Mouse (Mus musculus) macrophage (primary cell): ENCODE data around the gene Pard3. TPM values are rescaled to one million over a fixed set of nuclear protein-coding genes. Genes with fewer than 3 reads are reported as not detected.
"Not testable (repeated sequence)": the region's sequence is repeated elsewhere in the genome, so short reads cannot be mapped to it uniquely, and the experiment has no call there.

Source experiments
- H3K27ac ChIP-seq: fragments of 350-480 bp; formaldehyde crosslinking; 2 replicates; pipeline ENCODE4 v1.9.0; 2021
- H3K36me3 ChIP-seq: fragments of 350-480 bp; formaldehyde crosslinking; 2 replicates; pipeline ENCODE4 v1.9.0; 2021; ENCODE audit errors: inconsistent target
- H3K4me3 ChIP-seq: fragments of 350-480 bp; formaldehyde crosslinking; 2 replicates; pipeline ENCODE4 v1.9.0; 2021; ENCODE audit errors: inconsistent target
- H3K79me2 ChIP-seq: fragments of 350-480 bp; formaldehyde crosslinking; 2 replicates; pipeline ENCODE4 v1.9.0; 2021; ENCODE audit errors: inconsistent target
- WGBS: methylation state at CpG from one replicate; pipeline ENCODE4 v1.1.7; 2026; ENCODE audit warnings: inconsistent platforms; ENCODE audit not compliant: missing documents; 5-methylcytosine and 5-hydroxymethylcytosine counted together
- polyA plus RNA-seq: library from polyadenylated mRNA; stranded (reverse); fragments of 250-400 nt; gene quantifications from 3 replicates; pipeline ENCODE4 v1.2.4, GENCODE M21; 2018; ENCODE audit warnings: inconsistent platforms

The Pard3 gene
- polyA plus RNA-seq, 1 experiment from 2014 or later: not detected

GRCm38 (mm10) chr8:127168496-127168895 is 104.8 kb downstream of the Pard3 start:
- no peak overlapping the region for H3K27ac ChIP-seq

GRCm38 (mm10) chr8:127169361-127169760 is 105.7 kb downstream of the Pard3 start:
- H3K79me2 ChIP-seq: no peaks in the 10 kb centered on the region
- H3K36me3 ChIP-seq: no peaks in the 10 kb centered on the region
- H3K27ac ChIP-seq: no peak overlapping the region
- WGBS: 99% methylated on average over 5 of the region's 5 CpGs
- H3K4me3 ChIP-seq: no peak overlapping the region

More at GRCm38 (mm10) chr8:127168496-127168895, 104.8 kb downstream of the Pard3 start:
- 94% methylated on average over 2 of the region's 2 CpGs for WGBS
- H3K79me2 ChIP-seq: no peaks in the 10 kb centered on the region
- H3K4me3 ChIP-seq: no peak overlapping the region
- H3K36me3 ChIP-seq: no peaks in the 10 kb centered on the region

GRCm38 (mm10) chr8:127170372-127170771 is 106.7 kb downstream of the Pard3 start:
- 67% methylated on average over 1 of the region's 2 CpGs for WGBS
- H3K27ac ChIP-seq, H3K36me3 ChIP-seq, H3K4me3 ChIP-seq, H3K79me2 ChIP-seq: not testable (repeated sequence)

GRCm38 (mm10) chr8:127170930-127171329 is 107.2 kb downstream of the Pard3 start:
- Histone ChIP-seq H3K27ac (no peak overlapping the region), H3K36me3 (no peaks in the 10 kb centered on the region), H3K4me3 (no peak overlapping the region), H3K79me2 (no peaks in the 10 kb centered on the region)
- WGBS: 90% methylated on average over 3 of the region's 3 CpGs

GRCm38 (mm10) chr8:127173483-127173882 is 109.8 kb downstream of the Pard3 start:
- no peak overlapping the region for H3K4me3 ChIP-seq
- no peaks in the 10 kb centered on the region for H3K79me2 ChIP-seq
- 84% methylated on average over 5 of the region's 5 CpGs for WGBS
- H3K27ac ChIP-seq: no peak overlapping the region
- H3K36me3 ChIP-seq: no peaks in the 10 kb centered on the region

- WGBS: 94% methylated on average over 6 of the region's 6 CpGs
These were observed 110.7 kb downstream of the Pard3 start for GRCm38 (mm10) chr8:127174411-127174810.

GRCm38 (mm10) chr8:127175160-127175836 is 111.6 kb downstream of the Pard3 start:
- H3K36me3 ChIP-seq: no peaks in the 10 kb centered on the region
- WGBS: 79% methylated on average over 6 of the region's 6 CpGs
- H3K4me3 ChIP-seq: no peak overlapping the region
- no peak overlapping the region for H3K27ac ChIP-seq
- H3K79me2 ChIP-seq: no peaks in the 10 kb centered on the region

More at GRCm38 (mm10) chr8:127174411-127174810, 110.7 kb downstream of the Pard3 start:
- Histone ChIP-seq H3K79me2 (no peaks in the 10 kb centered on the region), H3K27ac (no peak overlapping the region), H3K4me3 (no peak overlapping the region), H3K36me3 (no peaks in the 10 kb centered on the region)

- H3K27ac ChIP-seq: no peak overlapping the region
- no peaks in the 10 kb centered on the region for H3K79me2 ChIP-seq
- 55% methylated on average over 4 of the region's 4 CpGs for WGBS
- no peaks in the 10 kb centered on the region for H3K36me3 ChIP-seq
- H3K4me3 ChIP-seq: no peak overlapping the region
These were observed 114.9 kb downstream of the Pard3 start for GRCm38 (mm10) chr8:127178634-127179033.

GRCm38 (mm10) chr8:127181246-127181645 is 117.6 kb downstream of the Pard3 start:
- whole genome bisulfite sequencing: 42% methylated on average over 3 of the region's 3 CpGs
- H3K79me2 ChIP-seq: no peaks in the 10 kb centered on the region
- no peak overlapping the region for H3K4me3 ChIP-seq

GRCm38 (mm10) chr8:127182065-127182464 is 118.4 kb downstream of the Pard3 start:
- H3K27ac ChIP-seq: no peak overlapping the region
- WGBS: 100% methylated on average over 3 of the region's 3 CpGs
- H3K36me3 ChIP-seq: no peaks in the 10 kb centered on the region
- H3K4me3 ChIP-seq: no peak overlapping the region
- H3K79me2 ChIP-seq: no peaks in the 10 kb centered on the region

More at GRCm38 (mm10) chr8:127181246-127181645, 117.6 kb downstream of the Pard3 start:
- H3K36me3 ChIP-seq: no peaks in the 10 kb centered on the region
- no peak overlapping the region for H3K27ac ChIP-seq

- H3K36me3 ChIP-seq: no peaks in the 10 kb centered on the region
- no peak overlapping the region for H3K27ac ChIP-seq
- no peak overlapping the region for H3K4me3 ChIP-seq
- H3K79me2 ChIP-seq: no peaks in the 10 kb centered on the region
- WGBS: 78% methylated on average over 2 of the region's 2 CpGs
These were observed 119.8 kb downstream of the Pard3 start for GRCm38 (mm10) chr8:127183533-127183932.

- no peaks in the 10 kb centered on the region for H3K36me3 ChIP-seq
- no peak overlapping the region for H3K4me3 ChIP-seq
- H3K79me2 ChIP-seq: no peaks in the 10 kb centered on the region
- no peak overlapping the region for H3K27ac ChIP-seq
- WGBS: 70% methylated on average over 4 of the region's 4 CpGs
These were observed 120.3 kb downstream of the Pard3 start for GRCm38 (mm10) chr8:127184025-127184424.

GRCm38 (mm10) chr8:127185897-127186296 is 122.2 kb downstream of the Pard3 start:
- H3K79me2 ChIP-seq: no peaks in the 10 kb centered on the region
- whole genome bisulfite sequencing: 87% methylated on average over 7 of the region's 7 CpGs
- no peak overlapping the region for H3K27ac ChIP-seq
- H3K4me3 ChIP-seq: no peak overlapping the region
- no peaks in the 10 kb centered on the region for H3K36me3 ChIP-seq

- H3K79me2 ChIP-seq: no peaks in the 10 kb centered on the region
- H3K27ac ChIP-seq: no peak overlapping the region
- no peaks in the 10 kb centered on the region for H3K36me3 ChIP-seq
- no peak overlapping the region for H3K4me3 ChIP-seq
These were observed 125.0 kb downstream of the Pard3 start for GRCm38 (mm10) chr8:127188671-127189070.

- 15% methylated on average over 7 of the region's 7 CpGs for WGBS
- no peak overlapping the region for H3K27ac ChIP-seq
- H3K4me3 ChIP-seq: no peak overlapping the region
- H3K36me3 ChIP-seq: no peaks in the 10 kb centered on the region
- no peaks in the 10 kb centered on the region for H3K79me2 ChIP-seq
These were observed 126.7 kb downstream of the Pard3 start for GRCm38 (mm10) chr8:127190350-127190749.

GRCm38 (mm10) chr8:127191387-127191786 is 127.7 kb downstream of the Pard3 start:
- no peaks in the 10 kb centered on the region for H3K79me2 ChIP-seq
- H3K36me3 ChIP-seq: no peaks in the 10 kb centered on the region
- H3K27ac ChIP-seq: no peak overlapping the region
- WGBS: 24% methylated on average over 5 of the region's 5 CpGs
- H3K4me3 ChIP-seq: no peak overlapping the region
